Mouse (Mus musculus): Measurements from ENCODE around the gene Dhdds.

- no peak for TF ChIP-seq GATA1 (IDR thresholded peaks at IDR 0.05; ENCODE audit: borderline replicate concordance, low read length)
- no peak for TF ChIP-seq FLI1 (IDR thresholded peaks at IDR 0.05; ENCODE audit: low read length)
Measured at GRCm38 (mm10) chr4:133958884-133959283, 41.8 kb downstream of the Dhdds start.
